Mouse (Mus musculus): ENCODE measurements around the gene Trip10. TPM values are rescaled to one million over a fixed set of nuclear protein-coding genes. Genes with fewer than 3 reads are reported as not detected.

Gene Trip10
- polyA plus RNA-seq, 1 experiment from 2014 or later: 9.3 TPM

GRCm38 (mm10) chr17:57264972-57265945, 16.0 kb downstream of the Trip10 start:
- Histone ChIP-seq H3K27me3 (ENCODE audit: insufficient read depth, low read length) (no peaks in the 10 kb centered on the region), H3K9me3 (ENCODE audit: low read length) (no peaks in the 10 kb centered on the region), H3K4me1 (ENCODE audit: insufficient read depth) (peaks cover 7% of the 10 kb centered on the region; the same call in 1 of the 2 replicates), H3K4me3 (ENCODE audit: low read depth, low read length) (0 out of 2 replicates have a peak overlapping the region, but pooled peaks have one; percentile 3), H3K27ac (ENCODE audit: low read depth) (no peak overlapping the region), H3K36me3 (replicated peaks; ENCODE audit: insufficient read depth, low read length) (peaks cover 20% of the 10 kb centered on the region), H3K4me2 (ENCODE audit: low read depth, low read length) (peak overlapping the region; percentile 45), H3K9ac (replicated peaks) (no peak overlapping the region)
- peak; percentile 76 for DNase-seq
- 35% methylated on average over 21 of the region's 22 CpGs for WGBS (ENCODE audit: insufficient replicate concordance)
- ATAC-seq: peak; percentile 83
- TF ChIP-seq CTCF (IDR thresholded peaks at IDR 0.05; ENCODE audit: low read depth) (peak; percentile 18; the same call in 1 of the 2 replicates), EP300 (IDR thresholded peaks at IDR 0.05; ENCODE audit: low read depth) (no peak)

GRCm38 (mm10) chr17:57267556-57268126, 18.4 kb downstream of the Trip10 start:
- Histone ChIP-seq H3K4me1 (ENCODE audit: insufficient read depth) (peaks cover 7% of the 10 kb centered on the region; the same call in 1 of the 2 replicates), H3K27me3 (ENCODE audit: insufficient read depth, low read length) (no peaks in the 10 kb centered on the region), H3K36me3 (replicated peaks; ENCODE audit: insufficient read depth, low read length) (peaks cover 5% of the 10 kb centered on the region), H3K4me2 (ENCODE audit: low read depth, low read length) (no peak overlapping the region), H3K9me3 (ENCODE audit: low read length) (no peaks in the 10 kb centered on the region), H3K27ac (ENCODE audit: low read depth) (no peak overlapping the region), H3K4me3 (ENCODE audit: low read depth, low read length) (no peak overlapping the region), H3K9ac (replicated peaks) (no peak overlapping the region)
- DNase-seq (no peak), ATAC-seq (no peak)
- WGBS (ENCODE audit: insufficient replicate concordance): 75% methylated on average over 6 of the region's 6 CpGs
- TF ChIP-seq EP300 (IDR thresholded peaks at IDR 0.05; ENCODE audit: low read depth) (no peak), CTCF (IDR thresholded peaks at IDR 0.05; ENCODE audit: low read depth) (no peak)

- WGBS (ENCODE audit: insufficient replicate concordance): 69% methylated on average over 9 of the region's 9 CpGs
- TF ChIP-seq CTCF (IDR thresholded peaks at IDR 0.05; ENCODE audit: low read depth) (no peak), EP300 (IDR thresholded peaks at IDR 0.05; ENCODE audit: low read depth) (no peak)
- Histone ChIP-seq H3K4me2 (ENCODE audit: low read depth, low read length) (no peak overlapping the region), H3K4me3 (ENCODE audit: low read depth, low read length) (no peak overlapping the region), H3K9me3 (ENCODE audit: low read length) (no peaks in the 10 kb centered on the region), H3K4me1 (ENCODE audit: insufficient read depth) (peaks cover 17% of the 10 kb centered on the region), H3K27me3 (ENCODE audit: insufficient read depth, low read length) (no peaks in the 10 kb centered on the region), H3K36me3 (replicated peaks; ENCODE audit: insufficient read depth, low read length) (no peaks in the 10 kb centered on the region), H3K27ac (ENCODE audit: low read depth) (no peak overlapping the region), H3K9ac (replicated peaks) (no peak overlapping the region)
- ATAC-seq (no peak), DNase-seq (no peak)
Measured at GRCm38 (mm10) chr17:57271301-57271700, 22.0 kb downstream of the Trip10 start.

GRCm38 (mm10) chr17:57273846-57274245, 24.6 kb downstream of the Trip10 start:
- H3K27me3 ChIP-seq (ENCODE audit: insufficient read depth, low read length): no peaks in the 10 kb centered on the region
- no peak overlapping the region for H3K4me2 ChIP-seq (ENCODE audit: low read depth, low read length)
- H3K9ac ChIP-seq (replicated peaks): no peak overlapping the region
- no peak for ATAC-seq
- H3K4me1 ChIP-seq (ENCODE audit: insufficient read depth): peaks cover 25% of the 10 kb centered on the region
- WGBS (ENCODE audit: insufficient replicate concordance): 36% methylated on average over 7 of the region's 7 CpGs
- H3K27ac ChIP-seq (ENCODE audit: low read depth): no peak overlapping the region
- no peaks in the 10 kb centered on the region for H3K36me3 ChIP-seq (replicated peaks; ENCODE audit: insufficient read depth, low read length)
- TF ChIP-seq CTCF (IDR thresholded peaks at IDR 0.05; ENCODE audit: low read depth): no peak
- no peak for TF ChIP-seq EP300 (IDR thresholded peaks at IDR 0.05; ENCODE audit: low read depth)
- H3K9me3 ChIP-seq (ENCODE audit: low read length): no peaks in the 10 kb centered on the region
- DNase-seq: no peak
- H3K4me3 ChIP-seq (ENCODE audit: low read depth, low read length): no peak overlapping the region

- Histone ChIP-seq H3K9ac (replicated peaks) (peak overlapping the region; percentile 59), H3K27me3 (ENCODE audit: insufficient read depth, low read length) (no peaks in the 10 kb centered on the region), H3K9me3 (ENCODE audit: low read length) (no peaks in the 10 kb centered on the region), H3K4me3 (ENCODE audit: low read depth, low read length) (peak overlapping the region; percentile 62), H3K4me2 (ENCODE audit: low read depth, low read length) (peak overlapping the region; percentile 90), H3K4me1 (ENCODE audit: insufficient read depth) (peaks cover 25% of the 10 kb centered on the region), H3K27ac (ENCODE audit: low read depth) (peak overlapping the region; percentile 30; the same call in 1 of the 2 replicates), H3K36me3 (replicated peaks; ENCODE audit: insufficient read depth, low read length) (no peaks in the 10 kb centered on the region)
- TF ChIP-seq EP300 (IDR thresholded peaks at IDR 0.05; ENCODE audit: low read depth): no peak
- no peak for TF ChIP-seq CTCF (IDR thresholded peaks at IDR 0.05; ENCODE audit: low read depth)
- WGBS (ENCODE audit: insufficient replicate concordance): 3% methylated on average over 15 of the region's 15 CpGs
- DNase-seq (no peak), ATAC-seq (no peak)
Measured at GRCm38 (mm10) chr17:57274686-57275085, 25.4 kb downstream of the Trip10 start.
